Mouse (Mus musculus): ENCODE measurements around the gene Ptgr1. TPM values are rescaled to one million over a fixed set of nuclear protein-coding genes. Genes with fewer than 3 reads are reported as not detected.

Gene Ptgr1
- polyA plus RNA-seq, 1 experiment from 2014 or later, result 3.4 TPM

- Histone ChIP-seq H3K27me3 (replicated peaks; ENCODE audit: control insufficient read depth, insufficient read depth, low read length) (no peaks in the 10 kb centered on the region), H3K36me3 (ENCODE audit: control insufficient read depth, insufficient read depth) (no peaks in the 10 kb centered on the region), H3K4me3 (replicated peaks; ENCODE audit: low read length) (peak overlapping the region; percentile 65), H3K4me1 (replicated peaks; ENCODE audit: control insufficient read depth, insufficient read depth, low read length) (peaks cover 7% of the 10 kb centered on the region; the same call in 1 of the 2 replicates), H3K4me2 (ENCODE audit: low read length) (peak overlapping the region; percentile 73), H3K27ac (ENCODE audit: low read length) (no peak overlapping the region), H3K9me3 (ENCODE audit: control insufficient read depth, low read length) (no peaks in the 10 kb centered on the region), H3K9ac (replicated peaks; ENCODE audit: low read depth, low read length) (peak overlapping the region; percentile 76)
- WGBS, result 87% methylated on average over 4 of the region's 4 CpGs
- peak; percentile 15 for ATAC-seq
These were observed 44.0 kb downstream of the Ptgr1 start for GRCm38 (mm10) chr4:58942942-58943341.

GRCm38 (mm10) chr4:58941638-58942037 is 45.3 kb downstream of the Ptgr1 start:
- no peak overlapping the region for H3K9ac ChIP-seq (replicated peaks; ENCODE audit: low read depth, low read length)
- no peaks in the 10 kb centered on the region for H3K9me3 ChIP-seq (ENCODE audit: control insufficient read depth, low read length)
- no peak overlapping the region for H3K4me3 ChIP-seq (replicated peaks; ENCODE audit: low read length)
- H3K4me2 ChIP-seq (ENCODE audit: low read length), result no peak overlapping the region
- no peaks in the 10 kb centered on the region for H3K27me3 ChIP-seq (replicated peaks; ENCODE audit: control insufficient read depth, insufficient read depth, low read length)
- no peak overlapping the region for H3K27ac ChIP-seq (ENCODE audit: low read length)
- H3K36me3 ChIP-seq (ENCODE audit: control insufficient read depth, insufficient read depth), result no peaks in the 10 kb centered on the region
- peaks cover 7% of the 10 kb centered on the region; the same call in 1 of the 2 replicates for H3K4me1 ChIP-seq (replicated peaks; ENCODE audit: control insufficient read depth, insufficient read depth, low read length)
- no peak for ATAC-seq

GRCm38 (mm10) chr4:58935846-58936245 is 51.1 kb downstream of the Ptgr1 start:
- peaks cover 4% of the 10 kb centered on the region; the same call in 1 of the 2 replicates for H3K4me1 ChIP-seq (replicated peaks; ENCODE audit: control insufficient read depth, insufficient read depth, low read length)
- no peak overlapping the region for H3K4me2 ChIP-seq (ENCODE audit: low read length)
- ATAC-seq, result no peak
- H3K36me3 ChIP-seq (ENCODE audit: control insufficient read depth, insufficient read depth), result no peaks in the 10 kb centered on the region
- no peaks in the 10 kb centered on the region for H3K9me3 ChIP-seq (ENCODE audit: control insufficient read depth, low read length)
- no peak overlapping the region for H3K4me3 ChIP-seq (replicated peaks; ENCODE audit: low read length)
- no peak overlapping the region for H3K9ac ChIP-seq (replicated peaks; ENCODE audit: low read depth, low read length)
- WGBS, result 35% methylated on average over 3 of the region's 3 CpGs
- no peak overlapping the region for H3K27ac ChIP-seq (ENCODE audit: low read length)
- H3K27me3 ChIP-seq (replicated peaks; ENCODE audit: control insufficient read depth, insufficient read depth, low read length), result no peaks in the 10 kb centered on the region

DNA sequence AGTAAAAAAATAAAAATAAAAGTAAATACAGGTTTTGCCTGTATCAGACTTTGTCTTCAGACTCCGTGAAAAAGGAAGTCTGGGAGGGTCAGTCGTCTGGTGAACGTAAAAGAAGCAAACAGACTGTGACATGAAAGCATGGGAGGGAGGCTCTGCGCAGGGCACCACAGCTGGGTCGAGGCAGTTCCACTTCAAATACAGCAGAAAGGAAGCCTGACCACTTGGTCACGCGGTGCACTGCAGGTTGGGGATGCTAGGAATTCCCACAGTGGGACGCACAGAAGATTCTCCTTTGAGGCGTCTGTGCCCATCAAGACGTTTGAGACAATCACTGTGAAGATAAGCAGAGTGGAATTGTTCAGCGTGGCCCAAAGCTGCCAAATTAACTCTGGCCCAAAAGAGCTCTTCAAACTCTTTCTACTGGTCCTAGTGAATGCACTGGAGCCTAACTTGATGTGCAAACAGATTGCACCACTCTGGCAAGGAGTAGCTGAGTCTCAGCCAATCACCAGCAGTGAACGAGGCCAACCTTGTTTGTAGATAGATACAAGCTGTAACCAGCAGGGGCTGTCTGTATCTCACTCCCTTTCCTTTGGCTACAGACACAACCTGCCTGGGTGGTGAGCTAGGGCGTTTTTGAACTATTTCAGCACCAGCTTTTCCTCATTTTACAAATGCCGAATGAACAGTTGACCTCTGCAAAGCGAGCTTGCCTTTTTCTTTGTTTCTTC is 52.0 kb downstream of the Ptgr1 start:
- Histone ChIP-seq H3K9ac (replicated peaks; ENCODE audit: low read depth, low read length) (no peak overlapping the region), H3K27me3 (replicated peaks; ENCODE audit: control insufficient read depth, insufficient read depth, low read length) (no peaks in the 10 kb centered on the region), H3K4me3 (replicated peaks; ENCODE audit: low read length) (no peak overlapping the region), H3K9me3 (ENCODE audit: control insufficient read depth, low read length) (no peaks in the 10 kb centered on the region), H3K36me3 (ENCODE audit: control insufficient read depth, insufficient read depth) (no peaks in the 10 kb centered on the region), H3K4me2 (ENCODE audit: low read length) (no peak overlapping the region), H3K4me1 (replicated peaks; ENCODE audit: control insufficient read depth, insufficient read depth, low read length) (peaks cover 4% of the 10 kb centered on the region; the same call in 1 of the 2 replicates), H3K27ac (ENCODE audit: low read length) (no peak overlapping the region)
- WGBS, result 49% methylated on average over 15 of the region's 15 CpGs
- peak; percentile 98 for ATAC-seq

- Histone ChIP-seq H3K27ac (ENCODE audit: low read length) (no peak overlapping the region), H3K36me3 (ENCODE audit: control insufficient read depth, insufficient read depth) (no peaks in the 10 kb centered on the region), H3K4me1 (replicated peaks; ENCODE audit: control insufficient read depth, insufficient read depth, low read length) (peaks cover 4% of the 10 kb centered on the region; the same call in 1 of the 2 replicates), H3K4me2 (ENCODE audit: low read length) (no peak overlapping the region), H3K9me3 (ENCODE audit: control insufficient read depth, low read length) (no peaks in the 10 kb centered on the region), H3K27me3 (replicated peaks; ENCODE audit: control insufficient read depth, insufficient read depth, low read length) (no peaks in the 10 kb centered on the region), H3K9ac (replicated peaks; ENCODE audit: low read depth, low read length) (no peak overlapping the region), H3K4me3 (replicated peaks; ENCODE audit: low read length) (no peak overlapping the region)
- 0 out of 2 replicates have a peak, but pooled peaks have one; percentile 14 for ATAC-seq
- 88% methylated on average over 4 of the region's 4 CpGs for WGBS
These were observed 52.6 kb downstream of the Ptgr1 start for GRCm38 (mm10) chr4:58934308-58934707.

DNA sequence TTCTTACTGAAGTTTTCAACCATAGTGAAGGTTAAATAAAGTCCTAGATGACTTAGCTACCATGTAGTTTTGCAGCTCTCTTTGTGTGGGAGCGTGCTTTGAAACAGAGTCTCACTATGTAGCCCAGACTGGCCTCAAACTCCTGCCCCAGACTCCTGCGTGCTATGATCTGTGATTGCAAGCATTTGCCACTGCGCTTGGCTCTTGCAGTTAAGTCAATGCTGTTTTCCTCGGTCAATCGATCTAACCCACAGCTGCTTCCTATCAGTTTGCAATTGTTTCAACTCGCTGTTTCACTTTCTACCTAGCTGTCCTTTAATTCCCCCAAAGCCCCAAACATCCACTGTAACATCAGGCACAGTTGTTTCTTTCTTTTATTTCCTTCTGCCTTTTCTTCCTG is 54.4 kb downstream of the Ptgr1 start:
- H3K36me3 ChIP-seq (ENCODE audit: control insufficient read depth, insufficient read depth), result no peaks in the 10 kb centered on the region
- no peaks in the 10 kb centered on the region for H3K9me3 ChIP-seq (ENCODE audit: control insufficient read depth, low read length)
- H3K27me3 ChIP-seq (replicated peaks; ENCODE audit: control insufficient read depth, insufficient read depth, low read length), result no peaks in the 10 kb centered on the region
- H3K27ac ChIP-seq (ENCODE audit: low read length), result no peak overlapping the region
- ATAC-seq, result no peak
- H3K4me2 ChIP-seq (ENCODE audit: low read length), result no peak overlapping the region
- no peak overlapping the region for H3K9ac ChIP-seq (replicated peaks; ENCODE audit: low read depth, low read length)
- H3K4me3 ChIP-seq (replicated peaks; ENCODE audit: low read length), result no peak overlapping the region
- peaks cover 4% of the 10 kb centered on the region; the same call in 1 of the 2 replicates for H3K4me1 ChIP-seq (replicated peaks; ENCODE audit: control insufficient read depth, insufficient read depth, low read length)
- 90% methylated on average over 6 of the region's 6 CpGs for WGBS

DNA sequence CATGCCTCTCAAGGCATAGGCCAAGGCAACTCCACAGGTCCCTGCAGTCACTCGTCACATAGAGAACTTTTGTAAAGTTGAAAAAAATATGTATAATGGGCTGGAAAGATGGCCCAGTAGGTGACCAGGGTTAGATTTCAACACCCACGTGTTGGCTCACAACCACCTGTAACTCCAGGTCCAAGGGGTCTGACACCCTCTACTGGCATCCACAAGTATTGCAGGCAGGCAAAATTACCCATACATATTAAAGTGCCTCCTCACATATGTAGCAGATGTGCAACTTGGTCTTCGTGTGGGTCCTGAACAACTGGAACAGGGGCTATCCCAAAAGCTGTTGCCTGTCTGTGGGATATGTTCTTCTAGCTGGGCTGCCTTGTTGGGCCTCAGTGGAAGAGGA is 59.3 kb downstream of the Ptgr1 start:
- Histone ChIP-seq H3K4me2 (ENCODE audit: low read length) (no peak overlapping the region), H3K4me3 (replicated peaks; ENCODE audit: low read length) (no peak overlapping the region), H3K9ac (replicated peaks; ENCODE audit: low read depth, low read length) (no peak overlapping the region), H3K4me1 (replicated peaks; ENCODE audit: control insufficient read depth, insufficient read depth, low read length) (no peaks in the 10 kb centered on the region), H3K36me3 (ENCODE audit: control insufficient read depth, insufficient read depth) (no peaks in the 10 kb centered on the region), H3K9me3 (ENCODE audit: control insufficient read depth, low read length) (peaks cover 6% of the 10 kb centered on the region), H3K27me3 (replicated peaks; ENCODE audit: control insufficient read depth, insufficient read depth, low read length) (no peaks in the 10 kb centered on the region), H3K27ac (ENCODE audit: low read length) (no peak overlapping the region)
- WGBS, result 63% methylated on average over 3 of the region's 3 CpGs
- ATAC-seq, result no peak

DNA sequence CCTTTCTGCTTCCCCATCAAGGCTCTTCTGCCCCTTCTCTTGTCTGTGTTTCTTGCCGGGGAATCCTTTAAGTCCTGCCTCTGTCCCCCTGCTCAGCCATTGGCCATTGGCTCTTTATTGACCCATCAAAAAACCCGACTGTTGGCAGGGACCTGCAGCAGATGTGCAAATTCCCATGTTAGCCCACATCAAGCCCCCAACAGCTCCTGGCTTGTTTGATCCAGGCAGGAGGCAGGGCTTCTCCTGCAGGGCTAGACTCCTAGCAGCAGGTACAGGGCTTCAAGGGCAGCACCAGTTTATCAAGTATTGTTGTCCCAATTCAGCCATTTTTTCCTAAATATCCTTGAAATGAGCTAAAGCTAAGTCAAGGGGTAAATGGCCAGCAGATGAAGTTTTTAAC is 60.8 kb downstream of the Ptgr1 start:
- no peak for ATAC-seq
- no peaks in the 10 kb centered on the region for H3K27me3 ChIP-seq (replicated peaks; ENCODE audit: control insufficient read depth, insufficient read depth, low read length)
- no peaks in the 10 kb centered on the region for H3K4me1 ChIP-seq (replicated peaks; ENCODE audit: control insufficient read depth, insufficient read depth, low read length)
- H3K9ac ChIP-seq (replicated peaks; ENCODE audit: low read depth, low read length), result no peak overlapping the region
- no peak overlapping the region for H3K4me2 ChIP-seq (ENCODE audit: low read length)
- WGBS, result 49% methylated on average over 2 of the region's 2 CpGs
- H3K9me3 ChIP-seq (ENCODE audit: control insufficient read depth, low read length), result peaks cover 6% of the 10 kb centered on the region
- H3K27ac ChIP-seq (ENCODE audit: low read length), result no peak overlapping the region
- H3K36me3 ChIP-seq (ENCODE audit: control insufficient read depth, insufficient read depth), result no peaks in the 10 kb centered on the region
- no peak overlapping the region for H3K4me3 ChIP-seq (replicated peaks; ENCODE audit: low read length)

DNA sequence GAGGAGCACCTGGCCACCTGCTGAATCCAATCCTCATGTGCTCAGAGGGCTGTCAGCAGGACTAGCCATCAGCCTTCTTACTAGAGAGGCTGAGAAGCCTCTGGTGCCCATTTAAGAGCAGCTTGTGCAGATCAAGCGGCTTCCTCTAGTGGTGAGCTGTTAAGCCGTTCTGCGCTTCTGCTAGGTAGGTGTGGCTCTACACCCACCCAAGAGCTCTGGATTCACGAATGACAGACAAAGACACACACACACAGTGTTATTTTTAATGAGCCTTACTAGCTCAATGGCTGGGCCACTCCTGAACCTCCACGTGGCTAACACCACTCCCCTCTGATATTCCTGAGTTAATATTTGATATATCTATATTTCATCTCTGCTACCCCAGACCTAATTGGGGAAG is 61.3 kb downstream of the Ptgr1 start:
- Histone ChIP-seq H3K4me3 (replicated peaks; ENCODE audit: low read length) (no peak overlapping the region), H3K36me3 (ENCODE audit: control insufficient read depth, insufficient read depth) (no peaks in the 10 kb centered on the region), H3K27me3 (replicated peaks; ENCODE audit: control insufficient read depth, insufficient read depth, low read length) (no peaks in the 10 kb centered on the region), H3K9me3 (ENCODE audit: control insufficient read depth, low read length) (peaks cover 6% of the 10 kb centered on the region), H3K4me2 (ENCODE audit: low read length) (no peak overlapping the region), H3K4me1 (replicated peaks; ENCODE audit: control insufficient read depth, insufficient read depth, low read length) (no peaks in the 10 kb centered on the region), H3K27ac (ENCODE audit: low read length) (no peak overlapping the region), H3K9ac (replicated peaks; ENCODE audit: low read depth, low read length) (no peak overlapping the region)
- 45% methylated on average over 5 of the region's 5 CpGs for WGBS
- no peak for ATAC-seq

All from forebrain, embryonic 16.5 days (tissue).